Mouse (Mus musculus) thymus, adult 2 months (tissue): Measurements from ENCODE around the gene Tbx5.

Source experiments
- CTCF ChIP-seq: fragments of 200-500 bp; IDR thresholded peaks from 2 replicates; pipeline ENCODE4 v1.5.1; 2012; ENCODE audit warnings: mild to moderate bottlenecking, control low read depth, low read length, moderate library complexity, borderline replicate concordance; ENCODE audit not compliant: control insufficient read depth, poor library complexity, insufficient read depth; ENCODE audit errors: extremely low read depth
- POLR2A ChIP-seq: fragments of 200-500 bp; IDR thresholded peaks from 2 replicates; pipeline ENCODE4 v1.6.1; 2012; ENCODE audit warnings: mild to moderate bottlenecking, low read length, control low read depth, moderate library complexity; ENCODE audit not compliant: control insufficient read depth, poor library complexity, insufficient read depth; ENCODE audit errors: extremely low read depth

GRCm38 (mm10) chr5:119837861-119838260, 5.4 kb downstream of the Tbx5 start:
- TF ChIP-seq CTCF (no peak), POLR2A (no peak)
